Mouse (Mus musculus): ENCODE results near the gene Gcsh. TPM values are rescaled to one million over a fixed set of nuclear protein-coding genes. Genes with fewer than 3 reads are reported as not detected.
A peak's percentile ranks its signal among the peaks of the same experiment; 100 is the strongest.

The Gcsh gene
- polyA plus RNA-seq, 1 experiment from 2014 or later: 158 TPM

DNA sequence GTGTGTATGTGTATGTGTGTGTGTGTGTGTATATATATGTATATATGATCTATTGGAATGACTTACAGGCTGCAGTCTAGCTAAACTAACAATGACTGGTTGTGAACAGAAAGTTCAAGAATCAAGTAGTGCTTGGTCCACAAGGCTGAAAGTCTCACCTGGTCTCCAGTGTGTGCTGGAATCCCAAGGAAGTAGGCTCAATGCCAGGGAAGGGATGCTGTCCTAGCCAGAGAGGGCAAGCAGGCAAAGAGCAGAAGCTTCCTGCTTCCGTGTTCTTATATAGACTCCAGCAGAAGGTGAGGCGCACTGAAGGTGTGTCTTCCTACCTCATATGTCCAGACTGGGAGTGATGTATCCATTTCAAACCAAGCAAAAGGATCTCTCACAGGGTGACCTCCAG is 41.6 kb downstream of the Gcsh start:
- H3K9me3 ChIP-seq (ENCODE audit: control insufficient read depth, low read length): no peaks in the 10 kb centered on the region
- DNase-seq (ENCODE audit: low spot score, missing footprints) (no peak), ATAC-seq (ENCODE audit: low FRiP score) (no peak)
- no peak overlapping the region for H3K9ac ChIP-seq (ENCODE audit: low read length)
- WGBS: 97% methylated on average over 2 of the region's 2 CpGs
- no peaks in the 10 kb centered on the region for H3K27me3 ChIP-seq (ENCODE audit: control insufficient read depth, insufficient read depth, low read length)
- H3K27ac ChIP-seq (ENCODE audit: low read depth, low read length): no peak overlapping the region
- H3K4me1 ChIP-seq (ENCODE audit: control insufficient read depth, insufficient read depth, low read length): no peaks in the 10 kb centered on the region
- H3K36me3 ChIP-seq (ENCODE audit: control insufficient read depth, insufficient read depth, low read length): peaks cover 2% of the 10 kb centered on the region; the same call in 1 of the 2 replicates
- H3K4me2 ChIP-seq: no peak overlapping the region
- no peak overlapping the region for H3K4me3 ChIP-seq (ENCODE audit: low read depth, low read length)

DNA sequence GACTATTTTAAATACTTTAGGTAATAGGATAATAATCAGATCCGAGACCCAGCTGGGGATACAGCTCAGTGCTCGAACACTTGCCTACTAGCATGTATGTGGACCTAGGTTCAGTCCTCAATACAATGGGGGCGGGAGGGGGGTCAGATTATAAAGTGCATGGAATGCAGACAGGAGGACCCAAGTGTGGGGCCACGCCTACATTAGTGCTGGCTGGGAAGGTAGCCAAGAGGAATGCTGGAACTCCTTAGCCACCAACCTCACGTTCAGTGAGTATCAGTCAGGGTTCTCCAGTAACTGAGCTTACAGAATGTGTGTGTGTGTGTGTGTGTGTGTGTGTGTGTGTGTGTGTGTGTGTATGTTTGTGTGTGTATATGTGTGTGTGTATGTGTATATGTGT is 42.0 kb downstream of the Gcsh start:
- Histone ChIP-seq H3K4me3 (ENCODE audit: low read depth, low read length) (no peak overlapping the region), H3K9me3 (ENCODE audit: control insufficient read depth, low read length) (no peaks in the 10 kb centered on the region), H3K9ac (ENCODE audit: low read length) (no peak overlapping the region), H3K27me3 (ENCODE audit: control insufficient read depth, insufficient read depth, low read length) (no peaks in the 10 kb centered on the region), H3K27ac (ENCODE audit: low read depth, low read length) (no peak overlapping the region), H3K36me3 (ENCODE audit: control insufficient read depth, insufficient read depth, low read length) (peaks cover 2% of the 10 kb centered on the region; the same call in 1 of the 2 replicates), H3K4me2 (no peak overlapping the region), H3K4me1 (ENCODE audit: control insufficient read depth, insufficient read depth, low read length) (no peaks in the 10 kb centered on the region)
- WGBS: 82% methylated on average over 5 of the region's 5 CpGs
- ATAC-seq (ENCODE audit: low FRiP score): no peak
- DNase-seq (ENCODE audit: low spot score, missing footprints): no peak

DNA sequence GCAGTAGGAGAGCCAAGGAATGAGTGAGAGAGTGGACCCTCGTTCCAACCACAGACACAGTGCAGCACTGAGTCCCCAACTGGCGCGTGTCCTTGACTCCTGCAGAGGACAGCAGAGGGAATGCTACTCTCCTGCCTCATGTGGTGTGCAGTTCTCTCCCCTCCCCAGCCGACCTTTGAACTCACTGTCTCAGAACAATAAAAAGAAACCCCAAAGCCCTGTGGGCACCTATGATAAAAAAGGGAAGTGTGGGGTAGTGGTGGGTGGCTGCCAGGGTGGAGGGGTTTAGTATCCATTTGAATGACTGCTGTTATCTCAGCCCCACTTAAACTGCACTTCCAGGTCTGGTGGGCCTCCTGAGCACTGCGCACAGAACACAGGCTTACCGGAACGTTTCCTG is 45.7 kb downstream of the Gcsh start:
- Histone ChIP-seq H3K9me3 (ENCODE audit: control insufficient read depth, low read length) (no peaks in the 10 kb centered on the region), H3K27me3 (ENCODE audit: control insufficient read depth, insufficient read depth, low read length) (no peaks in the 10 kb centered on the region), H3K9ac (ENCODE audit: low read length) (no peak overlapping the region), H3K4me1 (ENCODE audit: control insufficient read depth, insufficient read depth, low read length) (peaks cover 9% of the 10 kb centered on the region; the same call in 1 of the 2 replicates), H3K4me2 (no peak overlapping the region), H3K27ac (ENCODE audit: low read depth, low read length) (no peak overlapping the region), H3K4me3 (ENCODE audit: low read depth, low read length) (no peak overlapping the region), H3K36me3 (ENCODE audit: control insufficient read depth, insufficient read depth, low read length) (no peaks in the 10 kb centered on the region)
- 91% methylated on average over 7 of the region's 7 CpGs for whole genome bisulfite sequencing
- DNase-seq (ENCODE audit: low spot score, missing footprints) (no peak), ATAC-seq (ENCODE audit: low FRiP score) (no peak)

DNA sequence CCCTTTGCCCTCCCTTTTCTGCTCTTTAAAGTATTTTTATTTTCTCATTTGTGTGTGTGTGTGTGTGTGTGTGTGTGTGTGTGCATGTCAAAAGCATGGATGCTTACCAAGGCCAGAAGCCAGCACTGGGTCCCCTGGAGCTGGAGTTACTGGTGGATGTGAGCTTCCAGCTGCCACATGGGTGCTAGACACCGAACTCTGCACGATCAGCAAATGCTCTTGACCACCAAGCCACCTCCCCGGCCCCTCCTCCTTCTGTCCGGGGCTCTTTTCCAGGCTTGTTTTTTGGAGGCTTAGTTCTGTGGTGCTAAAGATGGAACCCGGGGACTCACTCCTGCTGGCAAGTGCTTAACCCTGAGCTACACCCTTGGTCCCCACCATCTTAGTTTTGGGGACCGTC is 46.5 kb downstream of the Gcsh start:
- H3K27me3 ChIP-seq (ENCODE audit: control insufficient read depth, insufficient read depth, low read length): no peaks in the 10 kb centered on the region
- no peak overlapping the region for H3K27ac ChIP-seq (ENCODE audit: low read depth, low read length)
- H3K36me3 ChIP-seq (ENCODE audit: control insufficient read depth, insufficient read depth, low read length): no peaks in the 10 kb centered on the region
- no peak overlapping the region for H3K4me3 ChIP-seq (ENCODE audit: low read depth, low read length)
- DNase-seq (ENCODE audit: low spot score, missing footprints): no peak
- H3K4me1 ChIP-seq (ENCODE audit: control insufficient read depth, insufficient read depth, low read length): peaks cover 9% of the 10 kb centered on the region; the same call in 1 of the 2 replicates
- no peak overlapping the region for H3K9ac ChIP-seq (ENCODE audit: low read length)
- H3K9me3 ChIP-seq (ENCODE audit: control insufficient read depth, low read length): no peaks in the 10 kb centered on the region
- WGBS: 84% methylated on average over 6 of the region's 6 CpGs
- no peak for ATAC-seq (ENCODE audit: low FRiP score)
- no peak overlapping the region for H3K4me2 ChIP-seq

DNA sequence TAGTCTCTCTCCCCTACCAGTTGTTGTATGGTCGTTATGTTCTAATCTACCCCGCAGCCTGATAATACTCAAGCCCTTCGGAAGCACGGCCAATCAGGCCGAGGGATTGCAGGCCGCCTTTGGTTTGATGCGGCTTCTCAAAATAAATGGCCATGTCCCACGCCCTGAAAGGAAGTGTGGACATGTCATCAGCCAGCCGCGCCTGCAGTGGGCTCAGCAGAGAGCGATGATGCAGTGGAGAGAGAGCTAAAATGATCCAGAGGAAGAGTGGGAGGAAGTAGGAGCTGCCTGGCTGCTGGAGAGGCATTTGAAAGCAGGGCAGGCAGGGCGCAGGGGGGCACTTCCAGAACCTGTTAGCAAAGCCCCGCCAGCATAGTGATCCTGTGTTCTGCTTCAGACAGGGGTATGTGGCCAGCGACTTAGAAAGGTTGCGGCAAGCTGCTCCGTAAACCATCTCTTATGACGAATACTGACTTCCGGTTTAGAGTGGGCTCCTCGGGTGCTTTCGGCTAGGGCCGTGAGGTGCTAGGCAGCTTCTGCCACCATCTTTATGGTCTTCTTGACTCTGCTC is 47.0 kb downstream of the Gcsh start:
- DNase-seq (ENCODE audit: low spot score, missing footprints): no peak
- no peak overlapping the region for H3K27ac ChIP-seq (ENCODE audit: low read depth, low read length)
- peaks cover 9% of the 10 kb centered on the region; the same call in 1 of the 2 replicates for H3K4me1 ChIP-seq (ENCODE audit: control insufficient read depth, insufficient read depth, low read length)
- H3K4me2 ChIP-seq: no peak overlapping the region
- WGBS: 87% methylated on average over 21 of the region's 21 CpGs
- H3K27me3 ChIP-seq (ENCODE audit: control insufficient read depth, insufficient read depth, low read length): no peaks in the 10 kb centered on the region
- no peak overlapping the region for H3K4me3 ChIP-seq (ENCODE audit: low read depth, low read length)
- ATAC-seq (ENCODE audit: low FRiP score): no peak
- H3K9me3 ChIP-seq (ENCODE audit: control insufficient read depth, low read length): no peaks in the 10 kb centered on the region
- H3K9ac ChIP-seq (ENCODE audit: low read length): no peak overlapping the region
- H3K36me3 ChIP-seq (ENCODE audit: control insufficient read depth, insufficient read depth, low read length): no peaks in the 10 kb centered on the region

DNA sequence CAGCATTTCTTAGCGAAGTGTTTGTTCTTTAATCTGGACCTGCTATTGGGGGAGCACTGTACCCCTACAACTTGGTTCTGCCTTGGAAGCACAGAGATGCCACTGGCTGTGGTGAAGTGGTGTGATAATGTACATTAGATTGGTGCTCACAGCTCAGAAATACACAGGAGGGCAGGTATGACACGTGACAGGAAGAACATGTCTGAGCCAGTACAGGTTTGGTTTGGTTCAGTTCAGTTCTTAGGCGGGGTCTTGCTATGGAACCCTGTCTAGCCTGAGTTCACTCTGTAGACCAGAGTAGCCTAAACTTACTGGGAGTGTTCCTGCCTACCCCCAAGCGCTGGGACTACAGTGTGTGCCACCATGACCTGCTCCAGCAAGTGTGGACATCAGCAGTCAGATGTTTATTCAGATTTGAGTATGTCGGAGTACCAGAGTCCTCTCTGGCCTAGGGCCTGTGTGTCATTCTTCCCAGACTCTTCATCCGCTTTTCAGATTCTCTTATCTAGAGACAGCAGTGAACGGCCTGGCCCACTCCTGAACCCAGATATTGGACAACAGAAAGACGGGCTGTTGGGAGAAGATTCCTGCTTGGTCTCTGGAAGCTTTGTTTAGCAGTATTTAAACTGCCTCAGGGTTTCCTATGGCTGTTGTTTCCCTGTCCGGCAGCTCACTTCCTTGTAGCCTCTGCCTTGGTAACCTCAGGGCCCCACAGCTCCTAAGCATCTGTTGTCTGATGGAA is 48.0 kb downstream of the Gcsh start:
- Histone ChIP-seq H3K4me1 (ENCODE audit: control insufficient read depth, insufficient read depth, low read length) (peaks cover 9% of the 10 kb centered on the region; the same call in 1 of the 2 replicates), H3K9me3 (ENCODE audit: control insufficient read depth, low read length) (no peaks in the 10 kb centered on the region), H3K27me3 (ENCODE audit: control insufficient read depth, insufficient read depth, low read length) (no peaks in the 10 kb centered on the region), H3K4me2 (no peak overlapping the region), H3K9ac (ENCODE audit: low read length) (no peak overlapping the region), H3K4me3 (ENCODE audit: low read depth, low read length) (no peak overlapping the region), H3K27ac (ENCODE audit: low read depth, low read length) (no peak overlapping the region), H3K36me3 (ENCODE audit: control insufficient read depth, insufficient read depth, low read length) (no peaks in the 10 kb centered on the region)
- ATAC-seq (ENCODE audit: low FRiP score) (no peak), DNase-seq (ENCODE audit: low spot score, missing footprints) (no peak)
- WGBS: 86% methylated on average over 9 of the region's 9 CpGs

DNA sequence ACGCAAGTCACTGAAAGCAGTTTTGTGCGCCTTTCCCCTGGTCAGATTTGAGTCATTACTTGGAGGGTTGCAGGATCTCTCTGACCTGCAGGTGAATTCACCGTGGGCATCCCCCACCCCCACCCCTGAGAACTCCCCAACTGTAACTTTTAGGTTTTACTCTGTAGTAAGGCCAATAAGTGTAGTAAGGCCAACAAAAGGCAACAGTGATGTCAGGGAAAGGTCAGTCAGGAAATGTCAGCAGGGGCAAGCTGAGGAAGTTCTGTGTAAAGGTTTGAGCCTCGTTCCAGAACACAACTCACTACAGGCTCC is 49.0 kb downstream of the Gcsh start:
- Histone ChIP-seq H3K4me1 (ENCODE audit: control insufficient read depth, insufficient read depth, low read length) (peaks cover 9% of the 10 kb centered on the region; the same call in 1 of the 2 replicates), H3K36me3 (ENCODE audit: control insufficient read depth, insufficient read depth, low read length) (no peaks in the 10 kb centered on the region), H3K27me3 (ENCODE audit: control insufficient read depth, insufficient read depth, low read length) (no peaks in the 10 kb centered on the region), H3K4me3 (ENCODE audit: low read depth, low read length) (peak overlapping the region; percentile 98), H3K9ac (ENCODE audit: low read length) (peak overlapping the region; percentile 88; the same call in 1 of the 2 replicates), H3K9me3 (ENCODE audit: control insufficient read depth, low read length) (no peaks in the 10 kb centered on the region), H3K27ac (ENCODE audit: low read depth, low read length) (no peak overlapping the region), H3K4me2 (peak overlapping the region; percentile 98)
- 15% methylated on average over 4 of the region's 4 CpGs for WGBS
- ATAC-seq (ENCODE audit: low FRiP score): no peak
- DNase-seq (ENCODE audit: low spot score, missing footprints): no peak

DNA sequence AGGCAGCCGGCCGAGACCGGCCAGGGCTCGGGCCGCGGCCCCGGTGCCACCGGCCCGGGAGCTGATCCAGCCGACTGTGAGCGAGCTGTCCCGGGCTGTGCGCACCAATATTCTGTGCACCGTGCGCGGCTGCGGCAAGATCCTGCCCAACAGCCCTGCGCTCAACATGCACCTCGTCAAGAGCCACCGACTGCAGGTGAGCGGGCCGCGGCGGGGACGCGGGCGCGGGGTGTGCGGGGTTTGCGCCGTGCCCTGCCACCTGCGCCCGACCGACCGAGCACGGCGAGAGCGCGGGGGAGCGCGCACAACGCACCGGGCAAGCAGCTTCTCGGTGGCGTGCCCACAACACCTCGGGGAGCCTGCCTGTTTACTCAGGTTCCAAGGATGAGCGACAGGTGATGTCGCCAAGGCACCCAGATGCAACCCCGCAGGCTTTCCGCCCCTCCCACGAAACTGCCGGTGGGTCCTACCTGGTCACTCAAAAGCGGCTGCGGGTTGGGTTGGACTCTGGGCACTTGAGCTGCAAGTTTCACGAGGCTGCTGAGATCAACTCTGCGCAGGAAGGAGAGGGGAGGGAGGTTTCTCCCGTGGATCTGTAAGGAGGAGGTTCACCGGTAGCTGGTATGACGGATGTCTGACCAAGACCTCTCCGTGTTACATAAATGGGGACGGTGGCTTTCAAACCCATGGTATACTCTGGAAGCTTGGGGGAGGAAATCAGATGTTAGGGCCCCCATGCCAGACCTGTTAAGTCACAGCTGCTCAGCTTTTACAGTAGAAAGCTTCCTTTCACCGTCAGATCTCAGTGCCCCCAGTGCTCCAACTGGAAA is 49.6 kb downstream of the Gcsh start:
- DNase-seq (ENCODE audit: low spot score, missing footprints): peak; percentile 93
- Histone ChIP-seq H3K4me1 (ENCODE audit: control insufficient read depth, insufficient read depth, low read length) (peaks cover 9% of the 10 kb centered on the region; the same call in 1 of the 2 replicates), H3K4me2 (peak overlapping the region; percentile 98), H3K9me3 (ENCODE audit: control insufficient read depth, low read length) (no peaks in the 10 kb centered on the region), H3K9ac (ENCODE audit: low read length) (peak overlapping the region; percentile 88), H3K27me3 (ENCODE audit: control insufficient read depth, insufficient read depth, low read length) (no peaks in the 10 kb centered on the region), H3K27ac (ENCODE audit: low read depth, low read length) (no peak overlapping the region), H3K36me3 (ENCODE audit: control insufficient read depth, insufficient read depth, low read length) (no peaks in the 10 kb centered on the region), H3K4me3 (ENCODE audit: low read depth, low read length) (peak overlapping the region; percentile 98)
- WGBS: under 1% methylated on average over 62 of the region's 62 CpGs
- ATAC-seq (ENCODE audit: low FRiP score): peak; percentile 77

DNA sequence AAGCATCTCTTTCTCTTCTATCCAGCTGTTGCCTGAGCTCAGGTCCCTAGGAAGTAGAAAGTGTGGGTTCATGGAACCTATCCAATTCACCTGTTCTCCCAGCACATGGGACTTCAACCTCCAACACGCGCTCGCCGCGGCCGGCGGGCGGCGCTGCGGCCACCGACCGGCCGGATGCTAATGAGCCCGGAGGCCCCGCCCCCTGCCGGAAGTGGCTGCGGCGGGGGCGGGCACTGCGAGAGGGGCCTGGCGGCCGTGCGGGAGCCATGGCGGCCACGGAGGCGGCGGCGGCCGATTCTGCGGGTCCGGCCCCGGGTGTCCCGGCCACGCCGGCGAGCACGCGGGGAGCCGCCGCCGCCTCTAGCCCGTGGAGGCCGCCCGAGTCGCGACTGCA is 50.2 kb downstream of the Gcsh start, which contains the start of gene Atmin:
TSS of gene Atmin (plus strand) at position 233 of the 394 bp plus-strand sequence.
- whole genome bisulfite sequencing: under 1% methylated on average over 46 of the region's 46 CpGs
- no peaks in the 10 kb centered on the region for H3K27me3 ChIP-seq (ENCODE audit: control insufficient read depth, insufficient read depth, low read length)
- H3K9me3 ChIP-seq (ENCODE audit: control insufficient read depth, low read length): no peaks in the 10 kb centered on the region
- no peak within 1 kb of the TSS for H3K27ac ChIP-seq (ENCODE audit: low read depth, low read length)
- peak within 1 kb of the TSS; percentile 98 for H3K4me3 ChIP-seq (ENCODE audit: low read depth, low read length)
- H3K9ac ChIP-seq (ENCODE audit: low read length): peak within 1 kb of the TSS; percentile 88
- peak; percentile 99 for DNase-seq (ENCODE audit: low spot score, missing footprints)
- peaks cover 9% of the 10 kb centered on the region; the same call in 1 of the 2 replicates for H3K4me1 ChIP-seq (ENCODE audit: control insufficient read depth, insufficient read depth, low read length)
- peak; percentile 91 for ATAC-seq (ENCODE audit: low FRiP score)
- peak within 1 kb of the TSS; percentile 98 for H3K4me2 ChIP-seq
- H3K36me3 ChIP-seq (ENCODE audit: control insufficient read depth, insufficient read depth, low read length): no peaks in the 10 kb centered on the region

Measured in midbrain, embryonic 11.5 days (tissue).